Mouse (Mus musculus) right cerebral cortex, postnatal 4 days (tissue): Measurements from ENCODE around the gene Utp11.
"Not testable (repeated sequence)": the region's sequence is repeated elsewhere in the genome, so short reads cannot be mapped to it uniquely, and the experiment has no call there.

Experiments used
- DNase-seq: peaks from one replicate; pipeline ENCODE4 v3.0.0-alpha.2; 2022

Utp11 gene

DNA sequence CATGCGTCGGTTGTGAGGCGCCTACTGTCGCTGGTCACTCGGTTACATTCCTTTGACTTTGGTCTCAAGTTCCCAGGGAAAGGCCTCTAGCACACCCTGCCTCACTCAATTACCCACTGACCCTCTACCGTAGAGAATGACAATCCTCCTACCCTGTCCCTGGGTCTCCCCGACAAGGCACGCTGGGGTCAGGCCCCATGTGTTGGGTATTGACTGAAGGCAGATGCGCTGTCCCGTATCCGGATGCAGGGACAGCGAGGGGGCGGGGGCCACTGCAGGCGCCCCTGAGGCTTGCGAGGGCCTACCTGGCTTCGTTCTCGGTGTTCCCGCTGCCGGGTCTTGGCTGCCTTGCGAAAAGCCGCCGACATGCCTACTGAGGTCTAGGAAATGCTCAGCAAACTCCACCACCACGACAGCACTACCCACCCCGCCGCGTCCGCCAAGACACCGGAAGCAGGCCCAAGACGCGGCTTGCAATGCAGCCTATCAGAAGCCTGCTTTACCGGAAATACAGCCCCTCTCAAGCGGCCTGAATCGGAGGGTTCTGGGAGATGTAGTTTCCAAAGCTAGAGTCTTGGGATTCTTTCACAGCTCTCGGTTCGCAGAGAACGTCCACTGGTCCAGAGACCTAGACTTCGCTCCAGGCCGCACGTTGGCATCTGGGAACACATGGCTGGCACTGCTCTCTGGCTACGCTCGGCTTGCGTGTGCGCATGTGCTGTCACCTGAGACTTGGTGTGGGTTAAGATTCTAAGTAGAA, at the start of gene Utp11:
Utp11 (minus strand) TSS at position 466 of the 760 bp plus-strand sequence.
- DNase-seq = peak; percentile 80

DNA sequence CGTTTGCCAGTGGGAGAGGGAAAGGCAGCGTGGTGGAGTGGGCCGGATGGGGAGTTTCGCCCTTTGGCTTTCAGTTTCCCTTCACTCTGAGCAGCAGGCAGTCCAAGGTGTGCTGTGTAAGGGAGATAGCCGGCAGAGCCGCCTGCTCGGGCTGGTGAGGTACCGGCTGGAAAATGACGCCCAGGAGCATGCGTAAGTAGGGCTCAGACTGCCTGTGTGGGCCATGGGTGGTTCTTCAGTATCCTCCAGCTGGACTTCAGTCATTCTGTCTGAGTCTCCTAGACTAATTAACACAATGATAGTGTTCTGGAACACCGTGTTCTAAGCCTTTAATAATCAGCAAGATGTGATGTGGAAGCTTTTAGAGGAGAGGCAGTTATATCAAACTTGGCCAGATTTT, 49.4 kb upstream of the Utp11 start:
- no peak for DNase-seq

DNA sequence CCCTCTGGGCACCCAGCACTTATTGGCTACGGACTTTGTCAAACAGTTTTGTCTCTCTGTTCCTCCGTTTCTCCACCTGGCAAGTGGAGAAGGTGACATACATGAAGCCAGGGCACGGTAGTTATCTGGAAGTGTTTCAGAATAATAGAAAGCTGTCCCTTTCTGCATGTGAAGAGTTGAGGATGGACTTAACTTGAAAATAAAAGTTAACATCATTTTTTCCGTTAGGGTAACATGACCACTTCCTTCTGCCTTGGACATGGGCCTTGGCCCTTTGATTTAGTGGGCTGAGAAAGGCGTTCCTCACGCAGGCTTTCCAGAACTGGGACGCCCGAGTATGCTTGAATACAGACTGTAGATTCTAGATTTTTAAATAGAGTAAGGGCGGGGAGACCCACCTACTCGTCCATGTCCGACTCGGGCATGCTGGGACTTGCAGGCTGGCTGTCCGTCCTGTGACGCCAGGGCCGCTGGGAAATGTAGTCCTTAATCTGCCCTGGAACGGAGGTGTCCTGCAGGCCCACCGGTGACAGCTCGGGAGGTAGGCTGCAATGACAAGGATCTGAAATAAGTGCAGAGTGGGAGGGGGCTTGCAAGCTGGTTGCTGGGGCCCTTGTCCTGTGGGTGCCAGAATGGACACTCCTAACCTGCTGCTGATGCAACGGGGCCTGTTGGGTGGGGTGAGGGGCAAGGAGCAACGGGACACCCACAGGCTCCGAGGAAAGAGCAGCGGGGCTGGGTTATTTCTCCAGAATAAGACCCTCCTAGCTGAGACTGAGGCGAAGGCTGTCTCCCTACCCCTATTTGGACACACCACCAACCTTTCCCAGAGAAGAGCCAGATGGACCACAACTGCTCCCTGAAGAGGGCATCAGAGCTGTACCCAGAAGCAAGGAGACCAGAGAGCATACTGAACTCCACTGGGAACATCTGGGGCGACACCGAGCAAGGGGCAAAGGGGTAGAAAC, 48.3 kb upstream of the Utp11 start, which contains the start of gene Inpp5b:
Inpp5b (plus strand) TSS at position 475 of the 968 bp plus-strand sequence.
- peak; percentile 75 for DNase-seq

GRCm38 (mm10) chr4:124738783-124739182, 45.4 kb upstream of the Utp11 start:
- DNase-seq = no peak

GRCm38 (mm10) chr4:124738013-124738412, 44.6 kb upstream of the Utp11 start:
- no peak for DNase-seq

DNA sequence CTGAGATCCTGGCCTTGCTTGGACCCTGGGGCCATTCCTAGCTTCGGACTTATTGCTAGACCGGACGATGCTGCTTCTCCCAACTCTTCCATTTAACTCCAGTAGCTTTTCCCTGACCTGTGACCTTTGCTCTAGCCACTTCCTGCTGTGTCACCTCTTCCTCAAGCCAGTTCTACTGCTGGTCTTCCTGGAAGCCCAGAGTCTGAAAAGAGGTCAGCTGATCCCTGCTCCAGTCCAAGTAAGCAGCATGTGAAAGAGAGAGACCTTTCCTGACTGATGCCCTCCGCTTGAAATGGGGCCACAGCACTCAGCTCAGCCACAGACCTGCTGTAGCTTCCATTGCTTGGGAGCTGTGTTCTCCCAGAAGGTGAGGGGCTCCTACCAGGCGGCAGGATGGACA, 44.1 kb upstream of the Utp11 start:
- no peak for DNase-seq

DNA sequence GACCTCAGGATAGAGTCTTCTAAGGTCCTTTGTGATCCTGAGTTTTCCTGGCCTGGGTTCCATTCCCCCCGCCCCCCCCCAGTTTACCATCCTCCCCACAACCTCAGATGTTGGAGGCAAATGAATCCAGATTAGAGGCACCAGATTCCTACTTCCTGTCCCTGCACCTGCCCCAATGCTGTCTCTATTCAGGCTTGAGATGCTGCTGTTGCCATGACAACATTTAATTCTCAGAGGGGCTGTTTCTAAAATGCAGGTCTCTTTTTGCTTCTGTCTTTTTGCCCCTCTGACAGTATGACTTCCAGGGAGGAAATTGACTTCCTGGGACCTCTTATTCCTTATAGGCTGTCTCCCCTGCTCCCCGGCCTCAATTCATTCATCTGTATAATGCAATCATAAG, 43.6 kb upstream of the Utp11 start:
- DNase-seq = no peak

GRCm38 (mm10) chr4:124726121-124726520, 32.7 kb upstream of the Utp11 start:
- no peak for DNase-seq

DNA sequence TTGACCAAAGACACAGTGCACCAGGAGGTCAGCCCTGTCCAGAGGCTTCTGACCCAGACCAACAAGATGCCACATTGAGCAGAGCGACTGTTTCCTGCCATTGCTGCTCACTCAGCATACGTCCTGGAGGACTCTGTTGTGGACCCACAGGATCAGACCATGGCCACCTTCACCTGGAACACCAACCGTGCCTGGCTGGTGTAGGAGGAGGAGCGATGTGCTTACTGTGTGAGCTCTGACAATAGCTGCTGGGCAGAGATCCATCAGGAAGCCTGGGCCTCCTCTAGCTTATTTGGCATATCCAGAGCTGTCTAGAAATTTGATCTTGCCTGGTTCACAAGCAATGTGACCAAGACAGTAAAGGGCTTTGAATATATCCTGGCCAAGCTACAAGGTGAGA, 25.7 kb upstream of the Utp11 start:
- no peak for DNase-seq

- peak; percentile 90 for DNase-seq
These were observed 21.4 kb upstream of the Utp11 start, which contains the start of gene Sf3a3 for GRCm38 (mm10) chr4:124714545-124715481. Gene Sf3a3 (plus strand): TSS chr4:124714776.

DNA sequence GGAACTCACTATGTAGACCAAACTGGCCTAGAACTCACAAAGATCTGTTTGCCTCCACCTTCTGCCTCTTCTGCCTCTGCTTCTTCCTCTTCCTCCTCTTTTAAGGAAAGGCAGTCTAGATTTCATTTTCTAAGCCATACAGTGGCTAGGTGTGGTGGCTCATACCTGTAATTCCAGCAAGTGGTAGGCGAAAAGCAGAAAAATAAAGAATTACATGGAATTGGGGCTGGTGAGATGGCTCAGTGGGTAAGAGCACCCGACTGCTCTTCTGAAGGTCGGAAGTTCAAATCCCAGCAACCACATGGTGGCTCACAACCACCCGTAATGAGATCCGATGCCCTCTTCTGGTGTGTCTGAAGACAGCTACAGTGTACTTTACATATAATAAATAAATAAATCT, 20.4 kb upstream of the Utp11 start:
- not testable (repeated sequence) for DNase-seq

- DNase-seq = no peak
These were observed 19.2 kb upstream of the Utp11 start for GRCm38 (mm10) chr4:124712618-124713017.

DNA sequence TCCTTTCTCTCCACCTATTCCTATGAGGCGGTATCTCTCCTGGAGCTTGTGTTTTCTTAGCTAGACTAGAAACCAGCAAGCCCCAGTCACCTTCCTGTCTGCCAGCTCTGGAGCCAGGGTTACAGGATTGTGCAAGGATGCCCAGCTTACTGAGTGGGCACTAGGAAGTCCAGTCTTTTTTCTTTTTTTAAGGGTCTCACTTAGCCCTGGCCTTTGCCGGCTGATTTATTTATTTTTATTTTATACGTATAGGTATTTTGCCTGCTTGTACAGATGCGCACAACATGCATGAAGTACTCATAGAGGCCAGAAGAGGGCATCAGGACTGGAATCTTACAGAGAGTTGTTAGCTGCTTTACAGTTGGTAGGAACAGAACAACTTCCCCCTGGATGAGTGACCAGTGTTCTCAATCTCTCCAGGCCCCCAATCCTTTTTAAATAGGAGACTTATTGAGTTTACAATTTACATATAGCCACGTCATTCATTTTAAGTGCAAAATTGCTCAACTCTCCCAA, 17.4 kb upstream of the Utp11 start:
- DNase-seq = no peak

GRCm38 (mm10) chr4:124709961-124710446, 16.6 kb upstream of the Utp11 start:
- no peak for DNase-seq

DNA sequence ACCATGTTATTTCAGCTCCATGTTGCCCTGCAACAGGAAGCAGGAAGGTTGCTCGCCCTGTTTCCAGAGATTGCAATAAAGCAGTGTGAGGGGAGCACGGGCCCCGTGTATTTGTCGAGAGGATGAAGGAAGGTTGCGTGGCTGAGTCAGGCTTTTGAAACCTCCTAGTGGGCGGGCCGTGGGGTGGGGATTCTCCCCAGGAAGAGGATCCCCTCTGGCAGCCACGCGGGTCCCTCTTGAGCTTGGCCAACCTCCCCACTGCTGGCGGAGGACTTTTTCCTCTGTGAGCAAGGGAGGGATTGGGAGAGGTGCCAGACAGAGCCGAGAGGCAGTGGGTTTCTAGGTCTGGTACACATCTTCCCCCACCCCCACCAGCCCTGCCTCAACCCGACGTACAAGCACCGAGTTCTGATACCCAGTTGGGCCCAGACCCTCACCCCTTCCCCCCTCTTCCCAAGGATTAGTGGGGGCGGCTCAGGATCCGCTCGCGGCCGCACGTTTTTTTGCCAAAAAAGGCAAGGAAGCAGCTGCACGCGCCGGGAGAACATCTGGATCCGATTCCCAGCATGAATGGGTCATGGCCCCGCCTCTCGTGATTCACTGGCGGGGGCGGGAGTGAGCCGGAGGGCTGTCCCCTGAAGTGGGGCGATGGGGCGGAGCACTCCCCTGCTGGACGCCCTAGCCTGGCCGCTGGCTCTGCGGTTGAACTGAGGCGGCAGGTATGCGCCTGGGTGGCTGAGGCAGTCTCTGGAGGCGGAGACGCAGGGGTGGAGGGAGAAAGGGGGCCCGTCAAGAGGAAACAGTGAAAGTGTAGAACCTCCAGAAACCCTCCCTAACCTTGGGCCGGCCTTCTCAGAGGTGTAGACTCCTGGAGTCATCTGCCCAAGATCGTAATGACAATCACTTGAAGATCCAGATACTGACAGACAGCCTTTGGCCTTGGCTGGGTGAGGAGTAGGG, 15.4 kb upstream of the Utp11 start:
- DNase-seq = peak; percentile 69

- not testable (repeated sequence) for DNase-seq
These were observed 14.8 kb upstream of the Utp11 start for GRCm38 (mm10) chr4:124708200-124708517.

DNA sequence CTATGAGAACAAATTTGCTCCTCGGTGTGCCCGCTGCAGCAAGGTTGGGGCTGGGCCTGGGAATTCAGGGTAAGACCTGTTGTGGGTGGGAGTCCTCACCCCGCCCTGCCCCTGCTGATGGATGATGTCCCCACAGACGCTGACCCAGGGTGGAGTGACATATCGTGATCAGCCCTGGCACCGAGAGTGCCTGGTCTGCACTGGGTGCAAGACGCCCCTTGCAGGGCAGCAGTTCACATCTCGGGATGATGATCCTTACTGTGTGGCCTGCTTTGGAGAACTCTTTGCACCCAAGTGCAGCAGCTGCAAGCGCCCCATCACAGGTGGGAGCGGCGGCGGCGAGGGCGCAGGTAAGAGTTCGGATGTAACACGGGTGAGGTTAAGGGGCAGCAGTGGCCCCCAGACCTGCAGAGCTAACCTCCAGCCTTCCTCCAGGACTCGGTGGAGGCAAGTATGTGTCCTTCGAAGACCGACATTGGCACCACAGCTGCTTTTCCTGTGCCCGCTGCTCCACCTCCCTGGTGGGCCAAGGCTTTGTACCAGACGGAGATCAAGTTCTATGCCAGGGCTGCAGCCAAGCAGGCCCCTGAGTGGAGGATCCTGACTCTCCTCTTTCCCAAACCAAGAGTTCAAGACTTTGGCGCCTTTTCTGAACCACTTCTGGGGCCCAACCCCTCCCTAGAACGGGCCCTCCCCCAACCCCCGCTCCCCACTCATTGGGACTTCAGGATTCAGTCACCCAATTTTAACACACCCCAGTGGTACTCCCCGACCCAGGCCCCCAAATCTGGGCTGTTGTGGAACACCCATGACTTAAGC, 14.2 kb upstream of the Utp11 start:
- DNase-seq = not testable (repeated sequence)

GRCm38 (mm10) chr4:124705661-124706269, 12.4 kb upstream of the Utp11 start:
- DNase-seq = no peak

GRCm38 (mm10) chr4:124704797-124705474, 11.5 kb upstream of the Utp11 start:
- DNase-seq = no peak
